Mouse (Mus musculus): Measurements from ENCODE around the gene Myl7.

- no peak for TF ChIP-seq CTCF (IDR thresholded peaks at IDR 0.05; ENCODE audit: borderline replicate concordance, control insufficient read depth, extremely low read depth, insufficient read depth, low read length, poor library complexity)
- no peak for TF ChIP-seq POLR2A (IDR thresholded peaks at IDR 0.05; ENCODE audit: control insufficient read depth, extremely low read depth, insufficient read depth, low read length, poor library complexity)
Measured at GRCm38 (mm10) chr11:5855481-5855880, 43.1 kb downstream of the Myl7 start.
